9 mouse cellular contexts compared by ENCODE assay signal in genomic region chr19:47402976-47403375, GRCm38 (mm10).
A peak's percentile ranks its signal among the peaks of the same experiment; 100 is the strongest.
DNase-seq lines count a peak whose midpoint lies in the region; ATAC-seq lines count a peak whose summit lies in the region.
"Had no signal": no experiment of that assay in that cellular context is flagged by ENCODE, and none has a peak within 500 bp of the region (broad histone marks: within the 10 kb centered on the region; RNA-seq: fewer than 3 reads in every experiment).

No protein-coding gene starts in this region.

- no peak overlapping the region for H3K4me3 ChIP-seq in embryonic facial prominence, embryonic 15.5 days (replicated peaks)

- peak; percentile 19 for DNase-seq in kidney, adult 9 months
- DNase-seq in kidney, adult 8-10 months, result no peak
- DNase-seq in heart, postnatal 36 days, result peak; percentile 55 to 68
- DNase-seq in lung, postnatal 36 days, result peak; percentile 75
- DNase-seq in cerebellum, postnatal 36 days, result no peak
- DNase-seq in frontal cortex, postnatal 10 days (ENCODE audit: low spot score in 2 of 2), result no peak
- no peak for DNase-seq in left cerebral cortex, postnatal 36 days (ENCODE audit: low spot score in 2 of 2)

- intact Hi-C loops in heart, postnatal 36 days (cut with DNase I), result no loop called here
- intact Hi-C loops in left cerebral cortex, postnatal 36 days (cut with DNase I), result no loop called here

- H3K9me3 ChIP-seq in embryonic facial prominence, embryonic 15.5 days (replicated peaks), result no peaks in the 10 kb centered on the region

- peak overlapping the region; percentile 71 for H3K27ac ChIP-seq in embryonic facial prominence, embryonic 15.5 days (replicated peaks)

- peaks cover 56% of the 10 kb centered on the region for H3K4me1 ChIP-seq in embryonic facial prominence, embryonic 15.5 days

- 36% methylated on average over 6 of the region's 6 CpGs for WGBS in embryonic facial prominence, embryonic 15.5 days

- H3K27me3 ChIP-seq in embryonic facial prominence, embryonic 15.5 days, result no peaks in the 10 kb centered on the region
- H3K27me3 ChIP-seq: CH12.LX had no signal

- H3K9ac ChIP-seq in embryonic facial prominence, embryonic 15.5 days, result no peak overlapping the region

- no peaks in the 10 kb centered on the region for H3K36me3 ChIP-seq in embryonic facial prominence, embryonic 15.5 days

- H3K4me2 ChIP-seq in embryonic facial prominence, embryonic 15.5 days (replicated peaks), result no peak overlapping the region

- ATAC-seq in embryonic facial prominence, embryonic 15.5 days (ENCODE audit: insufficient number of reproducible peaks, low FRiP score, low TSS enrichment, low read depth), result peak; percentile 68; the same call in 1 of the 2 replicates

Comparison
In these comparisons a context has a peak if more than half of its experiments do, and no peak if none do; other contexts are left out.
1. DNase-seq: peak in kidney, adult 9 months (single experiment), heart, postnatal 36 days (2 of 2) and lung, postnatal 36 days (single experiment); none in kidney, adult 8-10 months (0 of 2), cerebellum, postnatal 36 days (0 of 2), frontal cortex, postnatal 10 days (0 of 2) and left cerebral cortex, postnatal 36 days (0 of 2).